Mouse (Mus musculus): ENCODE measurements at regions not wholly inside any gene's neighbourhood (a gene's known extent, or its start where the extent isn't known, plus 50 kb on each side); places are given as distances from the start of the nearest gene placed in this dataset.
A peak's percentile ranks its signal among the peaks of the same experiment; 100 is the strongest.

DNA sequence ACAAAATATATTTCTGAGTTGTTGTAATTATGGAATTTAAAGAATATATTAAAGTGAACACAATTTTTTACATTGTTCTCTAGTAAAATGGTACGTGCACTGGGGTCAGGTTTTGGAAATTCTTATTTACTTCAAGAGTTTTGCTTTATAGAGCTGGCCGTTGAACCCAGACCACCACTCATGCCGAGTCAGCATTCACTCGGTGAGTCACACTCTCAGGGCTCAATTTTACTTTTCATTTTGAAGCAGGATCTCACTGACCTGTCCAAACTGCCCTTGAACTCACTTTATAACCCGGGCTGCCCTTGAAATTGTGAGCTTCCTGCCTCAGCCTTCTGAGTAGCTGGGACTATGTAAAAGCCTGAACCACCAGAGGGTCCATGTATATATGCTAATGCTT is 82.1 kb upstream of the Bnc2 start:
- Histone ChIP-seq H3K4me1 (ENCODE audit: control insufficient read depth, insufficient read depth) (no peaks in the 10 kb centered on the region), H3K27ac (ENCODE audit: low read depth) (no peak overlapping the region), H3K9ac (replicated peaks; ENCODE audit: low read depth, low read length) (no peak overlapping the region), H3K4me3 (ENCODE audit: low read depth, low read length) (no peak overlapping the region), H3K4me2 (ENCODE audit: low read depth, low read length) (no peak overlapping the region), H3K27me3 (ENCODE audit: control insufficient read depth, insufficient read depth, low read length) (no peaks in the 10 kb centered on the region), H3K36me3 (replicated peaks; ENCODE audit: control insufficient read depth, insufficient read depth, low read length) (no peaks in the 10 kb centered on the region), H3K9me3 (replicated peaks; ENCODE audit: control insufficient read depth, low read length) (no peaks in the 10 kb centered on the region)
- 80% methylated on average over 5 of the region's 5 CpGs for WGBS
- no peak for ATAC-seq (ENCODE audit: insufficient read depth, low read depth)
- TF ChIP-seq CTCF (IDR thresholded peaks at IDR 0.05; ENCODE audit: low read depth) (no peak), EP300 (IDR thresholded peaks at IDR 0.05; ENCODE audit: low read depth) (no peak)
- DNase-seq (ENCODE audit: low spot score), result no peak

DNA sequence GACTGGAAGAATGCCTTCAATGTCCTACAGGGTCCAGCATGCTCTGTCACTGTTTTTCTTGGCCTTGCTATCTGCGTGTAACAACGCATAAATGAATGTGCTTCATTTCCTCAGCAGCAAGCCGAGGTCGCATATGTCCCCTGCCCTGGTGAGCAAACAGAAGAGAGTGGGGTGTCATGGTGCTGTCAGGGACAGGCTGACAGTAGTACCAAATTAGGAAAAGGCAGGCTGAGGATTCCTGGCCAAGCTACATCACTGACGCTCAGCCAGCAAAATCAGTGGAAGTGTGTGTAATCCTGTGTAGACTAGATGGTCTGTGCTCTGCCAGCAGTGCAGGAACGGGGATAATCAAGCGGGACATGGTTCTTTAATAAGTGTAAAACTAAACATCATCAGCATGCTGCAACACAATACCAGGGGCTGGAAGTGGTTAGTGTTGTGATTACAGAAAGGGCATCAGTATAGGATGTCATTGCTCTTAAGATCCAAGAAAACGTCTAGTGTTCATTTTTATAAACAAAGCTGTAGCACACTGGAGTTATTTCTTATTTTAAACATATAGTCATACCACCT is 77.6 kb upstream of the Bnc2 start:
- WGBS, result 34% methylated on average over 8 of the region's 8 CpGs
- DNase-seq (ENCODE audit: low spot score) (peak; percentile 12), ATAC-seq (ENCODE audit: insufficient read depth, low read depth) (no peak)
- Histone ChIP-seq H3K9me3 (replicated peaks; ENCODE audit: control insufficient read depth, low read length) (no peaks in the 10 kb centered on the region), H3K4me1 (ENCODE audit: control insufficient read depth, insufficient read depth) (no peaks in the 10 kb centered on the region), H3K36me3 (replicated peaks; ENCODE audit: control insufficient read depth, insufficient read depth, low read length) (no peaks in the 10 kb centered on the region), H3K4me2 (ENCODE audit: low read depth, low read length) (no peak overlapping the region), H3K27me3 (ENCODE audit: control insufficient read depth, insufficient read depth, low read length) (no peaks in the 10 kb centered on the region), H3K27ac (ENCODE audit: low read depth) (no peak overlapping the region), H3K4me3 (ENCODE audit: low read depth, low read length) (no peak overlapping the region), H3K9ac (replicated peaks; ENCODE audit: low read depth, low read length) (no peak overlapping the region)
- TF ChIP-seq EP300 (IDR thresholded peaks at IDR 0.05; ENCODE audit: low read depth), result no peak
- TF ChIP-seq CTCF (IDR thresholded peaks at IDR 0.05; ENCODE audit: low read depth), result no peak

- no peak for DNase-seq (ENCODE audit: low spot score)
- H3K9ac ChIP-seq (replicated peaks; ENCODE audit: low read depth, low read length), result no peak overlapping the region
- no peak overlapping the region for H3K4me3 ChIP-seq (ENCODE audit: low read depth, low read length)
- H3K27me3 ChIP-seq (ENCODE audit: control insufficient read depth, insufficient read depth, low read length), result no peaks in the 10 kb centered on the region
- no peaks in the 10 kb centered on the region for H3K4me1 ChIP-seq (ENCODE audit: control insufficient read depth, insufficient read depth)
- H3K27ac ChIP-seq (ENCODE audit: low read depth), result no peak overlapping the region
- H3K36me3 ChIP-seq (replicated peaks; ENCODE audit: control insufficient read depth, insufficient read depth, low read length), result no peaks in the 10 kb centered on the region
- no peaks in the 10 kb centered on the region for H3K9me3 ChIP-seq (replicated peaks; ENCODE audit: control insufficient read depth, low read length)
- TF ChIP-seq EP300 (IDR thresholded peaks at IDR 0.05; ENCODE audit: low read depth) (no peak), CTCF (IDR thresholded peaks at IDR 0.05; ENCODE audit: low read depth) (no peak)
- no peak for ATAC-seq (ENCODE audit: insufficient read depth, low read depth)
- H3K4me2 ChIP-seq (ENCODE audit: low read depth, low read length), result no peak overlapping the region
- WGBS, result 37% methylated on average over 2 of the region's 2 CpGs
Measured at GRCm38 (mm10) chr4:84741301-84741700, 66.2 kb upstream of the Bnc2 start.

GRCm38 (mm10) chr4:84740816-84741215 is 65.7 kb upstream of the Bnc2 start:
- H3K9me3 ChIP-seq (replicated peaks; ENCODE audit: control insufficient read depth, low read length), result no peaks in the 10 kb centered on the region
- WGBS, result 66% methylated on average over 3 of the region's 3 CpGs
- H3K27me3 ChIP-seq (ENCODE audit: control insufficient read depth, insufficient read depth, low read length), result no peaks in the 10 kb centered on the region
- H3K9ac ChIP-seq (replicated peaks; ENCODE audit: low read depth, low read length), result no peak overlapping the region
- H3K4me3 ChIP-seq (ENCODE audit: low read depth, low read length), result no peak overlapping the region
- H3K4me1 ChIP-seq (ENCODE audit: control insufficient read depth, insufficient read depth), result no peaks in the 10 kb centered on the region
- no peak for ATAC-seq (ENCODE audit: insufficient read depth, low read depth)
- no peaks in the 10 kb centered on the region for H3K36me3 ChIP-seq (replicated peaks; ENCODE audit: control insufficient read depth, insufficient read depth, low read length)
- DNase-seq (ENCODE audit: low spot score), result no peak
- no peak overlapping the region for H3K4me2 ChIP-seq (ENCODE audit: low read depth, low read length)
- no peak overlapping the region for H3K27ac ChIP-seq (ENCODE audit: low read depth)
- TF ChIP-seq EP300 (IDR thresholded peaks at IDR 0.05; ENCODE audit: low read depth), result no peak
- no peak for TF ChIP-seq CTCF (IDR thresholded peaks at IDR 0.05; ENCODE audit: low read depth)
